Mouse (Mus musculus) hindbrain, embryonic 16.5 days (tissue): Measurements from ENCODE around the gene Slc39a8. TPM values are rescaled to one million over a fixed set of nuclear protein-coding genes. Genes with fewer than 3 reads are reported as not detected.

Experiments used
- ATAC-seq: fragments of 200-750 bp; cut with Nextera tagmentation; 2 replicates; pipeline ENCODE4 v1.8.0; 2017; ENCODE audit warnings: moderate TSS enrichment, moderate library complexity
- H3K27ac ChIP-seq: fragments of 300-500 bp; sonication (generic); 2 replicates; pipeline ENCODE4 v1.5.1; 2014; ENCODE audit warnings: low read depth, mild to moderate bottlenecking, control low read depth, low read length, moderate library complexity
- H3K27me3 ChIP-seq: fragments of 300-500 bp; sonication (generic); replicated peaks from 2 replicates; pipeline ENCODE4 v1.6.1; 2014; ENCODE audit warnings: low read length; ENCODE audit not compliant: control insufficient read depth, insufficient read depth
- H3K36me3 ChIP-seq: fragments of 300-500 bp; sonication (generic); 2 replicates; pipeline ENCODE4 v1.6.1; 2014; ENCODE audit warnings: mild to moderate bottlenecking, low read length, moderate library complexity, mixed read lengths; ENCODE audit not compliant: control insufficient read depth, insufficient read depth
- H3K4me1 ChIP-seq: fragments of 300-500 bp; sonication (generic); 2 replicates; pipeline ENCODE4 v1.6.1; 2014; ENCODE audit warnings: low read depth, low read length; ENCODE audit not compliant: control insufficient read depth, insufficient read depth
- H3K4me2 ChIP-seq: fragments of 300-500 bp; sonication (generic); 2 replicates; pipeline ENCODE4 v1.6.1; 2014; ENCODE audit warnings: mild to moderate bottlenecking, low read length, control low read depth, moderate library complexity
- H3K4me3 ChIP-seq: fragments of 300-500 bp; sonication (generic); 2 replicates; pipeline ENCODE4 v1.5.1; 2014; ENCODE audit warnings: mild to moderate bottlenecking, low read length, control low read depth, moderate library complexity
- H3K9ac ChIP-seq: fragments of 300-500 bp; sonication (generic); 2 replicates; pipeline ENCODE4 v1.6.1; 2014; ENCODE audit warnings: low read depth, mild to moderate bottlenecking, control low read depth, low read length, moderate library complexity
- H3K9me3 ChIP-seq: fragments of 300-500 bp; sonication (generic); 2 replicates; pipeline ENCODE4 v1.6.1; 2014; ENCODE audit warnings: mild to moderate bottlenecking, low read length, moderate library complexity; ENCODE audit not compliant: control insufficient read depth
- WGBS: fragments of 180-500 bp; shearing (Covaris S2); extraction: QIAGEN DNeasy Blood & Tissue Kit; methylation state at CpG from one replicate; pipeline ENCODE4 v1.1.7; 2014; 5-methylcytosine and 5-hydroxymethylcytosine counted together
- polyA plus RNA-seq: library from polyadenylated mRNA; unstranded; fragments of >200 nt; fragmentation: Nextera tagmentation; extraction: Ambion mirVana; gene quantifications from 2 replicates; pipeline ENCODE4 v1.2.1, GENCODE M21; 2015

Slc39a8 gene
- polyA plus RNA-seq, 1 experiment from 2014 or later, result 11.2 TPM

DNA sequence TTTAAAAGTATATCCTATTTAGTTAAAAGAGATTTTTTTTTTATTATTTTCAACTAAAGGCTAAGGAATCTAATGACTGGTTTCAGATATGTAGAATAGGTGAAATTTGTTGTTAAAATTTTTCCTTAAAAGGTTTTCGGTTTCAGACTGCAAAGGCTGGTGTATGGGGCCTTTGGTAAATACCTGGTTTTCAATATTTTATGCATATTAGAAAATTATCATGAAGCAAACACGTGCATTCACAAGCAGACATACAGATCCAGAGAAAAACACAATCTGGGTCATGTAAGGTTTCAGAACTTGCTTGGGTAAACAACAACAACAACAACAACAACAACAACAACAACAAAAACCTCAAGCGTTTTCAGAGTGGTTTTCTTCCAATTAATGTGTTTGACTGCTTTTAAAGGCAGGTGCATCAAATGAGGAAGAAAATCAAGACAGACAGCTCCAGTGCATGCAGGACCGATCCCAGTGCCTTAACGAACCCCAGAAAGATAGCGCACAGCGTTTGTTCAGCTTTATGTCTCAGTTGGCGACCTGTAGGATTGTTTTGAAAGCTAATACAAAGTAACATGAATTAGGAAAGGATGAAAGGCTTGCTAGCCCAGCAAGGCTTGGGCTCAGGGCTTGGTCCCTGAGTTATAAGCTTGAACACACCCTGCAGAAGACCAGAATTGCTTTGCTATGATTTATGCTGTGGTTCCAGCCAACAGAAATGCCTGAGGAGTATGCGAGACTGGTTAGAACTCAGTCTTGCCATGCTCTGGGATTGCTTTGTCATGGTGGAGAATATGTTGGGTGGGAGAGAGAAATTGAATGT, 62.2 kb downstream of the Slc39a8 start:
- WGBS, result 56% methylated on average over 9 of the region's 9 CpGs
- Histone ChIP-seq H3K4me3 (no peak overlapping the region), H3K4me1 (peaks cover 4% of the 10 kb centered on the region), H3K4me2 (peak overlapping the region; percentile 28; the same call in 1 of the 2 replicates), H3K36me3 (no peaks in the 10 kb centered on the region), H3K27me3 (no peaks in the 10 kb centered on the region), H3K9me3 (no peaks in the 10 kb centered on the region), H3K27ac (no peak overlapping the region), H3K9ac (no peak overlapping the region)
- peak; percentile 48; the same call in 1 of the 2 replicates for ATAC-seq

DNA sequence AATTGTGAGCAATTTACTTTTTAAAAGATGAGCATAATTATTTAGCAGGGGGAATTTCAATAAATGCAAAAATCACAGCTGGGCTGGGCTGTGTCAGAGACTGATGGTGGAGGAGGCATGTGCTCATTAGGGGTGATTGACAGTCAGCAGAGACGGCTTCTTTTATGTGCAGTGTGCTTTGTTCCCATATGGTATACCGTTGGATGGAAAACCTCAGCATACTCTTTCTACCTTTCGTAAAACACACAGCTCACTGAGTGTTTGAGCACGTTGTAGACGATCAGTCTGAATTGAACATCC, 62.7 kb downstream of the Slc39a8 start:
- Histone ChIP-seq H3K9ac (no peak overlapping the region), H3K4me2 (no peak overlapping the region), H3K4me3 (no peak overlapping the region), H3K4me1 (peaks cover 4% of the 10 kb centered on the region), H3K27me3 (no peaks in the 10 kb centered on the region), H3K9me3 (no peaks in the 10 kb centered on the region), H3K36me3 (no peaks in the 10 kb centered on the region), H3K27ac (no peak overlapping the region)
- ATAC-seq, result peak; percentile 65; the same call in 1 of the 2 replicates
- WGBS, result 31% methylated on average over 5 of the region's 5 CpGs

DNA sequence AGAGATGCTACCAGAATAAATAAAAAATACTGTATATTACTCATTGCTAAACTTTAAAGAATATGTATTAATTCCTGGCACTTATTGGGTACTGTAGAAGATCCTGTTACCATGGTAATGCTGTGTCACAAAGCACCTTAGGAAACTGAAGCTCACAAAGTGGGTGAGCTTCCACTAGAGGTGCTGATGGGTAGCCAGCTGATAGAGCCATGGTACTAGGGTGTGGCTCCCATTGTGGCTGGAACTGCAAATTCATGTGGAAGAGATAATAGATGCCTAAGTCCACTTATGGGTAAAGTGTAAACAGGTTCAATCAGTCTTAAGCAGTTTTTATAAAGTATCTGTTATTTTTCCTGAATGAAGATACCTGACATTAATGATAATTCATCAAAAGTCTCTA, 64.3 kb downstream of the Slc39a8 start:
- Histone ChIP-seq H3K9me3 (no peaks in the 10 kb centered on the region; the same call in 1 of the 2 replicates), H3K4me3 (no peak overlapping the region), H3K36me3 (no peaks in the 10 kb centered on the region), H3K4me2 (no peak overlapping the region), H3K27ac (no peak overlapping the region), H3K4me1 (peaks cover 4% of the 10 kb centered on the region), H3K9ac (no peak overlapping the region), H3K27me3 (no peaks in the 10 kb centered on the region)
- ATAC-seq, result no peak

DNA sequence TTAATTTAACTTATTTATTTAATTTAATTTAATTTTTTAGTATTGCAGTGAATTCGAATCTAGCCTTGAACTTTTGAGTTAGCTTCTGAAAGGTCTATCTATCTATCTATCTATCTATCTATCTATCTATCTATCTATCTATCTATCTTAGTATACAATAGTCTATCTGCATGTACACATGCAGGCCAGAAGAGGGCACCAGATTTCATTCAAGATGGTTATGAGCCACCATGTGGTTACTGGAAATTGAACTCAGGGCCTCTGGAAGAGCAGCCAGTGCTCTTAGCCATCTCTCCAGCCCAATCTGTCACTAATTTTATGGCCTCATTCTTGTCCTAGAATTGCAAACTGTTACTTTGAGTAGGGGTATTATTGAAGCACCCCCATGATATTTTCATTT, 78.3 kb downstream of the Slc39a8 start:
- Histone ChIP-seq H3K36me3 (no peaks in the 10 kb centered on the region), H3K4me1 (no peaks in the 10 kb centered on the region), H3K9ac (no peak overlapping the region), H3K4me2 (no peak overlapping the region), H3K27ac (no peak overlapping the region), H3K4me3 (no peak overlapping the region), H3K27me3 (no peaks in the 10 kb centered on the region), H3K9me3 (no peaks in the 10 kb centered on the region)
- ATAC-seq, result no peak
- 78% methylated on average over 1 of the region's 1 CpGs for WGBS

DNA sequence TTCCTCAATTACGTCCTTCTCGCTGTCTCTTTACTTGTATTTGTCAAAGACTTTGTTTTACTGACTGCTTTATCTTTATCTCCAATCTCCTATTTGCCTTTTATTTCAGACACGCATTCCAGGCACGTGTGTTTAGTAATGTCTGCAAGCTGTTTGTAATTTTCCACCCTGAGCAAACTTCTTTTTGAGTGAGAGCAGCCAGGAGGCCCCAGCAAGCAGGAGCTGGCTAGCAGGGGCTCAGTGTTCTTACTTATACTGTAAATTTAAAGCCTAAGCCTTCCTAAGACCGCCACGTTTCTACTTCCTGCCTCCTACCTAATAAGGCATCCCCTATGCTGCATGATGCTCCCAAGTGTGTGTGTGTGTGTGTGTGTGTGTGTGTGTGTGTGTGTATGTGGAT, 79.8 kb downstream of the Slc39a8 start:
- no peak overlapping the region for H3K4me2 ChIP-seq
- ATAC-seq, result no peak
- no peak overlapping the region for H3K27ac ChIP-seq
- H3K36me3 ChIP-seq, result no peaks in the 10 kb centered on the region
- H3K9ac ChIP-seq, result no peak overlapping the region
- no peak overlapping the region for H3K4me3 ChIP-seq
- no peaks in the 10 kb centered on the region for H3K9me3 ChIP-seq
- no peaks in the 10 kb centered on the region for H3K27me3 ChIP-seq
- no peaks in the 10 kb centered on the region for H3K4me1 ChIP-seq
- WGBS, result 78% methylated on average over 6 of the region's 6 CpGs

DNA sequence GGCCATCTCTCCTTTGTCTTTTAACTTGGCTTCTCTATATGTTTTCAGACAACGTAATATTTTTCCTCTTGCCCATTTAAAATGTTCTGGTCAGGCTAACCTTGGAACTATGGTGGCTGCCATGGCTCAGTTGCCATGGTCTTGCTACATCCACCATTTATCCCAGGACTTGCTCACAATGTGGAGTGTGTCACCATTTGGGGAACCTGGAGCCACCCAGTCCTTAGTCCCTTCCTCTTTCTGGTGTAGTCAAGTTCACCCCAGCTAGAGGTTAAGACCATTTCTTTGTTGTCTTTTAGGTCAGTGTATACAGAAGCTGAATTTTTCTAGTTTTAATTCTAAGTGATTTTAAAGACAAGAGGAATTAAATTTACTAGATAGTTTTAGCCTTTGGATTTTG, 80.7 kb downstream of the Slc39a8 start:
- H3K4me3 ChIP-seq, result no peak overlapping the region
- H3K9ac ChIP-seq, result no peak overlapping the region
- ATAC-seq, result no peak
- no peaks in the 10 kb centered on the region for H3K4me1 ChIP-seq
- no peak overlapping the region for H3K4me2 ChIP-seq
- H3K27ac ChIP-seq, result no peak overlapping the region
- WGBS, result 100% methylated on average over 1 of the region's 1 CpGs
- no peaks in the 10 kb centered on the region for H3K9me3 ChIP-seq
- H3K36me3 ChIP-seq, result no peaks in the 10 kb centered on the region
- no peaks in the 10 kb centered on the region for H3K27me3 ChIP-seq

DNA sequence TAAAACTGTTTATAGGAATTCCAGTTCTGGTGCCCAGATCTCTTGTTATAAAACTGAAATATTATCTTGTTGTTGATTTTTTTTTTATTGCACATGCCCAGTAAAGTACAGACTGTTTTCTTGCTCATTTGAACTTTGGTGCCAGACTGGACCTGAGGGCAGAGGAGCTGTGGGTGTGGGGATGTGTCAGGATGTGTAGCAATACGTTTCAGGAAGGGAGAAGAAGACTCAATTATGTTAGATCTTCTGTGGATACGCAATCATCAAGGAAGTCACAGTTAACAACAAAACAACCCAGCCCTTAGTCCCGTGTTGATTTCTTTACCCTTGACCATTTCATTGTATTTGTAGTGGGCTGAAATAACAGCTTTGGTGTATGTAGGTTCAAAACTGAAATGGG, 81.9 kb downstream of the Slc39a8 start:
- H3K9me3 ChIP-seq, result no peaks in the 10 kb centered on the region
- WGBS, result 74% methylated on average over 3 of the region's 3 CpGs
- no peak overlapping the region for H3K4me3 ChIP-seq
- no peak for ATAC-seq
- H3K27ac ChIP-seq, result no peak overlapping the region
- H3K27me3 ChIP-seq, result no peaks in the 10 kb centered on the region
- no peaks in the 10 kb centered on the region for H3K4me1 ChIP-seq
- H3K9ac ChIP-seq, result no peak overlapping the region
- no peaks in the 10 kb centered on the region for H3K36me3 ChIP-seq
- no peak overlapping the region for H3K4me2 ChIP-seq

DNA sequence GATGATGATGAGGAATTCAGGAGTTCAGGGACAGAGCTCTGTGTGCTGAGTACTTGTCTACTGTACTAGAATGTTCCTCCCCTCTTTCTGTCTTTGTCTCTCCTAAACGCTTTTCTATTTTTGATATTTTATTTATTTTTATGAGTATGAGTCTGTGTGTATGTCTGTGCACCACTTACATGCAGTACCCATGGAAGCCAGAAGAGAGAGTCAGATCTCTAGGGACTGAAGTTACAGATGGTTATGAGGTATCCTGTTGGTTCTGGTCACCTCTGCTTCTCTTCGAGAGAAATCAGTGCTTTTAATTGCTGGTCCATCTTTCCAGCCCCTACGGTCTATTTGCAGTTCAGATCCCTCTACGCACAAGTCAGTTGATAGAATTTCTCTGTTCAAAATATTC, 90.9 kb downstream of the Slc39a8 start:
- Histone ChIP-seq H3K27me3 (no peaks in the 10 kb centered on the region), H3K9ac (no peak overlapping the region), H3K4me3 (no peak overlapping the region), H3K9me3 (no peaks in the 10 kb centered on the region), H3K27ac (no peak overlapping the region), H3K4me1 (peaks cover 11% of the 10 kb centered on the region), H3K4me2 (no peak overlapping the region), H3K36me3 (no peaks in the 10 kb centered on the region)
- 97% methylated on average over 4 of the region's 4 CpGs for WGBS
- no peak for ATAC-seq

DNA sequence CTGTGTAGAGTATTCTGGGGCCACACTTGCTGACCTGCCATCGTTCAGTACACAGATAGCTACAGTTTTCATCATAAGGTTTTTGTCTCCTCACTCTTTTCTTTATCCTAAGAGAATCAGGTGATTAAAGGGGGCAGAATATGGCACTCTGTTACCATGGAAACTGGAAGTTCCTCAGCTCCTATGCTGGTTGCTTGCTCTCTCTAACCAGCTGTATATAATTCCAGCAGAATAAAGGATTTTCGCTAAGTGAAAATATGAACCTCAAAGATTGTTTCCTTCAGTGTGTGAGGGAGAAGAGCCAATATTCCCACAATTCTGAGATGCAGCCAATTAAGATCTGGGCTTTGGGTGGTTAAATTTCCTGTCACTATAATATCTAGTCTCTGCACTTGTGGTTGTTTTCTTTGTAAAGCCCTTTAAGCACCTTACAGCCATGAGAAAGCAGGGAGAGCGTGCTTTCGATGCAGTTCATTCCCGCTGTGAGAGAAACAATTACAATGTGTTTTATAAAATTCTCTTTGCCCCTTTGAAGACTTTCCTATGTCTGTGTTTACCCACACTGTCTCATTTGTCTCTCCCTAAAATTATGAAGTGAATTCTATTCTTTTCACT, 93.6 kb downstream of the Slc39a8 start:
- Histone ChIP-seq H3K4me2 (no peak overlapping the region), H3K27me3 (no peaks in the 10 kb centered on the region), H3K4me3 (no peak overlapping the region), H3K36me3 (no peaks in the 10 kb centered on the region), H3K27ac (peak overlapping the region; percentile 21; the same call in 1 of the 2 replicates), H3K9me3 (no peaks in the 10 kb centered on the region), H3K9ac (no peak overlapping the region), H3K4me1 (peaks cover 11% of the 10 kb centered on the region)
- 47% methylated on average over 5 of the region's 5 CpGs for WGBS
- ATAC-seq, result peak; percentile 90
